Mouse (Mus musculus) bone marrow, adult 2 months (tissue): ENCODE results near the gene Sh3bgrl3. TPM values are rescaled to one million over a fixed set of nuclear protein-coding genes. Genes with fewer than 3 reads are reported as not detected.

Experiments
- H3K27ac ChIP-seq: fragments of 200-500 bp; 2 replicates; pipeline ENCODE4 v1.5.1; 2012; ENCODE audit warnings: low read depth, mild to moderate bottlenecking, control low read depth, inconsistent platforms, low read length; ENCODE audit not compliant: control insufficient read depth, poor library complexity, insufficient read depth
- H3K4me1 ChIP-seq: fragments of 200-500 bp; 2 replicates; pipeline ENCODE4 v1.6.1; 2011; ENCODE audit warnings: low read length; ENCODE audit not compliant: control insufficient read depth, insufficient read depth
- H3K4me3 ChIP-seq: fragments of 200-500 bp; replicated peaks from 2 replicates; pipeline ENCODE3; 2011; ENCODE audit warnings: mild to moderate bottlenecking, low read depth, low read length, control low read depth; ENCODE audit not compliant: control insufficient read depth
- CTCF ChIP-seq: fragments of 200-500 bp; IDR thresholded peaks from 2 replicates; pipeline ENCODE4 v1.5.1; 2011; ENCODE audit warnings: low read length, control low read depth; ENCODE audit not compliant: control insufficient read depth, insufficient read depth
- POLR2A ChIP-seq: fragments of 200-500 bp; IDR thresholded peaks from 2 replicates; pipeline ENCODE4 v1.6.1; 2011; ENCODE audit warnings: low read depth, mild to moderate bottlenecking, control low read depth, low read length, borderline replicate concordance; ENCODE audit not compliant: control insufficient read depth
- WGBS: fragments of 180-500 bp; shearing (Covaris S2); methylation state at CpG from one replicate; pipeline ENCODE4 v1.1.7; 2018; 5-methylcytosine and 5-hydroxymethylcytosine counted together
- polyA plus RNA-seq: library from polyadenylated mRNA; stranded (reverse); fragments of >200 nt; gene quantifications from 2 replicates; pipeline ENCODE4 v1.2.4, GENCODE M21; 2011; ENCODE audit warnings: low replicate concordance; ENCODE audit not compliant: missing spikeins, insufficient read depth, insufficient read length

Sh3bgrl3 gene
- polyA plus RNA-seq, 1 experiment: 416 TPM

GRCm38 (mm10) chr4:134119042-134119441, 9.5 kb downstream of the Sh3bgrl3 start:
- Histone ChIP-seq H3K4me3 (no peak overlapping the region), H3K4me1 (peaks cover 35% of the 10 kb centered on the region), H3K27ac (peak overlapping the region; percentile 91)
- 58% methylated on average over 5 of the region's 5 CpGs for WGBS
- TF ChIP-seq POLR2A (0 out of 2 replicates have a peak, but pooled peaks have one; percentile 2), CTCF (no peak)

GRCm38 (mm10) chr4:134118126-134118800, 10.3 kb downstream of the Sh3bgrl3 start:
- no peak overlapping the region for H3K4me3 ChIP-seq
- H3K27ac ChIP-seq: peak overlapping the region; percentile 91
- no peak for TF ChIP-seq CTCF
- TF ChIP-seq POLR2A: 0 out of 2 replicates have a peak, but pooled peaks have one; percentile 15
- peaks cover 37% of the 10 kb centered on the region for H3K4me1 ChIP-seq
- WGBS: 13% methylated on average over 14 of the region's 14 CpGs

GRCm38 (mm10) chr4:134117012-134117411, 11.6 kb downstream of the Sh3bgrl3 start:
- peak overlapping the region; percentile 91 for H3K27ac ChIP-seq

GRCm38 (mm10) chr4:134116501-134116900, 12.1 kb downstream of the Sh3bgrl3 start:
- peaks cover 36% of the 10 kb centered on the region for H3K4me1 ChIP-seq
- WGBS: 13% methylated on average over 2 of the region's 2 CpGs
- no peak for TF ChIP-seq CTCF
- no peak for TF ChIP-seq POLR2A
- H3K27ac ChIP-seq: peak overlapping the region; percentile 88
- H3K4me3 ChIP-seq: no peak overlapping the region

More at GRCm38 (mm10) chr4:134117012-134117411, 11.6 kb downstream of the Sh3bgrl3 start:
- Histone ChIP-seq H3K4me3 (no peak overlapping the region), H3K4me1 (peaks cover 37% of the 10 kb centered on the region)
- TF ChIP-seq CTCF (peak; percentile 11; the same call in 1 of the 2 replicates), POLR2A (no peak)
- WGBS: 2% methylated on average over 8 of the region's 8 CpGs

- no peak overlapping the region for H3K4me3 ChIP-seq
- H3K27ac ChIP-seq: peak overlapping the region; percentile 88
- H3K4me1 ChIP-seq: peaks cover 32% of the 10 kb centered on the region
- 81% methylated on average over 16 of the region's 16 CpGs for WGBS
- TF ChIP-seq POLR2A (no peak), CTCF (no peak)
Observed at GRCm38 (mm10) chr4:134115215-134116144, 13.1 kb downstream of the Sh3bgrl3 start.

GRCm38 (mm10) chr4:134114038-134114437, 14.6 kb downstream of the Sh3bgrl3 start:
- no peak for TF ChIP-seq POLR2A
- TF ChIP-seq CTCF: no peak
- Histone ChIP-seq H3K4me3 (no peak overlapping the region), H3K27ac (no peak overlapping the region), H3K4me1 (peaks cover 36% of the 10 kb centered on the region)
- WGBS: 89% methylated on average over 4 of the region's 4 CpGs

- WGBS: 53% methylated on average over 10 of the region's 10 CpGs
- H3K27ac ChIP-seq: peak overlapping the region; percentile 4; the same call in 1 of the 2 replicates
- no peak overlapping the region for H3K4me3 ChIP-seq
- TF ChIP-seq POLR2A (no peak), CTCF (0 out of 2 replicates have a peak, but pooled peaks have one; percentile 0)
- peaks cover 36% of the 10 kb centered on the region for H3K4me1 ChIP-seq
Observed at GRCm38 (mm10) chr4:134113356-134113994, 15.1 kb downstream of the Sh3bgrl3 start.
